Mouse (Mus musculus) limb, embryonic 15.5 days (tissue): ENCODE results near the gene Nup88. TPM values are rescaled to one million over a fixed set of nuclear protein-coding genes. Genes with fewer than 3 reads are reported as not detected.

Experiments
- ATAC-seq: fragments of 200-750 bp; cut with Nextera tagmentation; 2 replicates; pipeline ENCODE4 v1.8.0; 2017; ENCODE audit warnings: low read depth, moderate TSS enrichment; ENCODE audit not compliant: insufficient number of reproducible peaks, low FRiP score, low TSS enrichment
- H3K27ac ChIP-seq: fragments of 300-500 bp; sonication (generic); 2 replicates; pipeline ENCODE4 v1.5.1; 2015; ENCODE audit warnings: moderate library complexity, mild to moderate bottlenecking, inconsistent platforms
- H3K27me3 ChIP-seq: fragments of 300-500 bp; sonication (generic); 2 replicates; pipeline ENCODE4 v1.6.1; 2015; ENCODE audit warnings: inconsistent platforms
- H3K36me3 ChIP-seq: fragments of 300-500 bp; sonication (generic); 2 replicates; pipeline ENCODE4 v1.6.1; 2015; ENCODE audit warnings: inconsistent platforms
- H3K4me1 ChIP-seq: fragments of 300-500 bp; sonication (generic); 2 replicates; pipeline ENCODE4 v1.6.1; 2015; ENCODE audit warnings: inconsistent platforms
- H3K4me2 ChIP-seq: fragments of 300-500 bp; sonication (generic); 2 replicates; pipeline ENCODE4 v1.6.1; 2015; ENCODE audit warnings: mild to moderate bottlenecking, inconsistent platforms
- H3K4me3 ChIP-seq: fragments of 300-500 bp; sonication (generic); 2 replicates; pipeline ENCODE4 v1.5.1; 2015; ENCODE audit warnings: mild to moderate bottlenecking, inconsistent platforms
- H3K9ac ChIP-seq: fragments of 300-500 bp; sonication (generic); 2 replicates; pipeline ENCODE4 v1.6.1; 2015; ENCODE audit warnings: inconsistent platforms
- H3K9me3 ChIP-seq: fragments of 300-500 bp; sonication (generic); 2 replicates; pipeline ENCODE4 v1.6.1; 2016; ENCODE audit warnings: inconsistent platforms
- WGBS: fragments of 180-500 bp; shearing (Covaris S2); methylation state at CpG from one replicate; pipeline ENCODE4 v1.1.7; 2015; 5-methylcytosine and 5-hydroxymethylcytosine counted together
- polyA plus RNA-seq: library from polyadenylated mRNA; unstranded; fragments of >200 nt; fragmentation: Nextera tagmentation; extraction: Ambion mirVana; gene quantifications from 2 replicates; pipeline ENCODE4 v1.2.1, GENCODE M21; 2015

Nup88 gene
- polyA plus RNA-seq: 103 and 115 TPM in 2 replicates

- Histone ChIP-seq H3K27ac (peak within 1 kb of the TSS; percentile 92), H3K4me1 (peaks cover 16% of the 10 kb centered on the region), H3K27me3 (no peaks in the 10 kb centered on the region), H3K9me3 (no peaks in the 10 kb centered on the region), H3K4me3 (peak within 1 kb of the TSS; percentile 82), H3K36me3 (peaks cover 39% of the 10 kb centered on the region), H3K4me2 (peak within 1 kb of the TSS; percentile 91), H3K9ac (peak within 1 kb of the TSS; percentile 85)
- WGBS: under 1% methylated on average over 43 of the region's 43 CpGs
- ATAC-seq: peak; percentile 99
Observed at GRCm38 (mm10) chr11:70969821-70970559, at the start of gene Nup88, which contains the start of gene Rpain. Gene Nup88 (minus strand): TSS chr11:70969973. Gene Rpain (plus strand): TSS chr11:70970213.

- WGBS: 5% methylated on average over 28 of the region's 28 CpGs
- Histone ChIP-seq H3K27me3 (no peaks in the 10 kb centered on the region), H3K36me3 (peaks cover 16% of the 10 kb centered on the region), H3K27ac (peak overlapping the region; percentile 82), H3K4me3 (peak overlapping the region; percentile 80), H3K9me3 (no peaks in the 10 kb centered on the region), H3K4me2 (peak overlapping the region; percentile 64), H3K9ac (peak overlapping the region; percentile 96), H3K4me1 (peaks cover 25% of the 10 kb centered on the region)
- ATAC-seq: peak; percentile 1; the same call in 1 of the 2 replicates
Observed at GRCm38 (mm10) chr11:71018416-71019200, 48.8 kb upstream of the Nup88 start.

DNA sequence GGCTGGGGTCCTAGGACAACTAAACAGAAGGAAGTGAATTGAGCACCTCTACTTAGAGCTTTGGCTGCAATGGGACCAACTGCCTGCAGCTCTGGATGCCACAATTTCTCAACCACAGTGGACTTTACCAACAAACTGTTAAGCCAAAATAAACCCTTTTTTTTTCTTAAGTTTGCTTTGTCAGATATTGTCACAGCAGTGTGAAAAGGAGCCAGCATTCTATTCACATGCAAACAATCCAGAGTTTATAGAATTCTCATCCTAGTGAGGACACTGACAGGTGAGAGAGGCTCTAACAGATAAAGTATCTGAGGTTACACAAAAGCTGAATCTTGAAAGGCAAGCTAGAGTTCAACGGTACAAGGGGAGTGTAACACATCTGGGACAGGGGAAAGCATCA is 47.3 kb upstream of the Nup88 start:
- no peaks in the 10 kb centered on the region for H3K27me3 ChIP-seq
- H3K9me3 ChIP-seq: no peaks in the 10 kb centered on the region
- H3K36me3 ChIP-seq: peaks cover 22% of the 10 kb centered on the region
- 97% methylated on average over 1 of the region's 1 CpGs for WGBS
- no peak overlapping the region for H3K4me3 ChIP-seq
- H3K27ac ChIP-seq: no peak overlapping the region
- no peak overlapping the region for H3K4me2 ChIP-seq
- H3K9ac ChIP-seq: no peak overlapping the region
- H3K4me1 ChIP-seq: peaks cover 25% of the 10 kb centered on the region
- no peak for ATAC-seq

DNA sequence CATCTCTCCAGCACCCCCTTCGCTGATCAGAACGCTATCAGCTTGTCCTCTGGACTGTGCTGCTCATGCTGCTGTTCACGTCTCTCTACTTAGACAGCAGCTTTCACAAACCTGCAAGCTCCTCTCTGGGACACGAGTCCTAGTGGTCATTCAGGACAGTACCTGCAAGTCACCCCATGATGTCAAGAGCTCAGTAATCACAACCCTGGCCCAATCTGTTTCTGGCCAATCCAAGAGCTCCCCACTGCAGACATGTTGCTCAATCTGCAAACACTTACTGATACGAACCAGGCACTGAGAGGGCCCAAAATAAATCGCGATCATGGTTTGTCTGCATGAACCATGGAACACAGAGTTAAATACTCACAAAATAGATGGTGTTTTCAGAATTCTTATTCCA is 43.0 kb upstream of the Nup88 start:
- no peak for ATAC-seq
- peaks cover 58% of the 10 kb centered on the region for H3K36me3 ChIP-seq

DNA sequence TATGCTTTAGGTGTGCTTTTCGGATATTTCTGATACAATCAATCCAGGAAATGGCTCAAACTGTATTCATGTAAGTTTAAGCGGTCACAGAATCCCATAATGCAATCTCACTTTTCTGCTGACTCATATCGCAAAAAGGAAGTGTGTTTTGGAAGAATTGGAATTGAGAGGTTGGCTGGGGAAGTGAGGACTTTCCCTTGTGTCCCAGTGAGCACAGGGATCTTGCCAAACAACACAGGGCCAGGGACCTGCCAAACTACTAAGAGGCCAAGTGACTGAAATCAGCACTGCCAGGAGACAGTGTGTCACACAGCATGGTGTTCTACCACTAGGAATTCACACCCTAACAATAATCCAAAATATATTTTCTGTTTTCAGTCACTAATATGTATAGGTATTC is 38.5 kb upstream of the Nup88 start:
- Histone ChIP-seq H3K27me3 (no peaks in the 10 kb centered on the region), H3K4me1 (peaks cover 8% of the 10 kb centered on the region), H3K9me3 (no peaks in the 10 kb centered on the region), H3K4me2 (no peak overlapping the region), H3K36me3 (peaks cover 50% of the 10 kb centered on the region), H3K4me3 (no peak overlapping the region), H3K9ac (no peak overlapping the region), H3K27ac (no peak overlapping the region)
- ATAC-seq: no peak
- WGBS: 89% methylated on average over 3 of the region's 3 CpGs

More for the DNA sequence above, 43.0 kb upstream of the Nup88 start:
- Histone ChIP-seq H3K9ac (no peak overlapping the region), H3K27me3 (no peaks in the 10 kb centered on the region), H3K4me3 (no peak overlapping the region), H3K4me1 (peaks cover 12% of the 10 kb centered on the region; the same call in 1 of the 2 replicates), H3K9me3 (no peaks in the 10 kb centered on the region), H3K27ac (no peak overlapping the region), H3K4me2 (no peak overlapping the region)
- 94% methylated on average over 7 of the region's 7 CpGs for WGBS

DNA sequence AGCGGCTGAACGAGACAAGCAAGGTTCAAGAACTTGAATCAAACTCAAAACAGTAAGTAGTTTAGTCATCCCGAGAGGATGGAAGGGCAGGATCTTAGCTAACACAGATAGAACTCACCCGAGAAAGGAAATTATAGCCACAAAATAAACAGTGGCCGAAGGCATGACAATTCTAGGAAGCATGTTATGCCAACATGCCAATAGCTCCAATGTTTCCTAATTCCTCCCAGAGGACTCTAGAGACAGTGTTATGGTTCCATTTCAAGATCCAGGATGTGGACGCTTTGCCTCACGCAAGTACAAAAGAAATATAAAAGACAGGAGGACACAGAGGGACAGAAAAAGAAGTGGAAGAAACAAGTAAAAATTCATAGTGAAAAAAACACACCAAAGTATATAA is 38.1 kb upstream of the Nup88 start:
- WGBS: 84% methylated on average over 7 of the region's 7 CpGs
- no peak overlapping the region for H3K4me3 ChIP-seq
- peaks cover 13% of the 10 kb centered on the region for H3K4me1 ChIP-seq
- no peak overlapping the region for H3K9ac ChIP-seq
- H3K27ac ChIP-seq: no peak overlapping the region
- ATAC-seq: no peak
- no peaks in the 10 kb centered on the region for H3K27me3 ChIP-seq
- H3K36me3 ChIP-seq: peaks cover 49% of the 10 kb centered on the region
- H3K9me3 ChIP-seq: no peaks in the 10 kb centered on the region
- no peak overlapping the region for H3K4me2 ChIP-seq

- Histone ChIP-seq H3K4me3 (no peak overlapping the region), H3K9me3 (no peaks in the 10 kb centered on the region), H3K4me2 (no peak overlapping the region), H3K27me3 (no peaks in the 10 kb centered on the region), H3K27ac (no peak overlapping the region), H3K4me1 (peaks cover 21% of the 10 kb centered on the region), H3K9ac (no peak overlapping the region), H3K36me3 (peaks cover 42% of the 10 kb centered on the region)
- 89% methylated on average over 6 of the region's 6 CpGs for WGBS
- no peak for ATAC-seq
Observed at GRCm38 (mm10) chr11:71007026-71007425, 37.3 kb upstream of the Nup88 start.

- no peaks in the 10 kb centered on the region for H3K9me3 ChIP-seq
- no peak overlapping the region for H3K9ac ChIP-seq
- H3K4me1 ChIP-seq: peaks cover 21% of the 10 kb centered on the region
- H3K4me3 ChIP-seq: peak overlapping the region; percentile 99
- H3K36me3 ChIP-seq: peaks cover 32% of the 10 kb centered on the region
- H3K27ac ChIP-seq: no peak overlapping the region
- WGBS: 54% methylated on average over 5 of the region's 5 CpGs
- no peak for ATAC-seq
- H3K4me2 ChIP-seq: peak overlapping the region; percentile 37
- no peaks in the 10 kb centered on the region for H3K27me3 ChIP-seq
Observed at GRCm38 (mm10) chr11:71005046-71005445, 35.3 kb upstream of the Nup88 start.

- Histone ChIP-seq H3K9ac (peak within 1 kb of the TSS; percentile 69), H3K4me3 (peak within 1 kb of the TSS; percentile 99), H3K36me3 (peaks cover 31% of the 10 kb centered on the region), H3K9me3 (no peaks in the 10 kb centered on the region), H3K4me1 (peaks cover 21% of the 10 kb centered on the region), H3K27ac (peak within 1 kb of the TSS; percentile 89), H3K27me3 (no peaks in the 10 kb centered on the region), H3K4me2 (peak within 1 kb of the TSS; percentile 82)
- ATAC-seq: peak; percentile 98
- under 1% methylated on average over 35 of the region's 35 CpGs for WGBS
Observed at GRCm38 (mm10) chr11:71004316-71004773, 34.6 kb upstream of the Nup88 start, which contains the start of gene Dhx33. Gene Dhx33 (minus strand): TSS chr11:71004437.

DNA sequence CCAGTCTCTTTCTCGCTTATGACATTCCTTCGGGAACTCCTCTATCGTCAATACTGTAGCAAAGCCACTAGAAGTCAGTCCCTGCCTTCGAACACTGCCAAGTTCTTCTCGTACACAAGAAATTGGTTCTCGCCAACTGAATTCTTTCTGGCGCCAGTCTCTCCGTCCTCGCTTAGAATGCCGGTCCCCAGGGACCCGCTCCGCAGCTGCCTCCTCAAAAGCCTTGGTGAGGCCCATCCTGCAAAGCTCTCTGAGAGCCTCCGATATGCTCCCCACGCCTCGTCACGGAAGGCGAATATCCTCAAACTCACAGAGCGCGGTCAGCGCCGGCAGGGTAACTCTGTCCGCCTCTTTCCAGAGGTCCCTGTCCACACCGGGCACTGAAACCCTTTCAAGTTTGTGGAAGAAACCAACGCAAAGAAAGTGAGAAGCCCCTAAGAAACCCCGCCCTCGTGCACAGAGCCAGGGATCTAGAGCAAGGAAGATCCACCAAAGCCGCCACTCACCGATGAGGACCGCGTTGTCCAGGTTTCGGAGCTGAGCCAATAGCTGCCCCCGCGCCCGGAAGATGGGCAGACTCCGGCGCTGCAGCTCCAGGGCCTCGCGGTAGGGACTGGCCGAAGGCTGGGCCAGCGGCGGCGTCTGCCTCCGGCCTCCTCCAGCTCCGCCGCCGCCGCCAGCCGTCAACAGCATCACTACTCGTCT is 34.0 kb upstream of the Nup88 start:
- Histone ChIP-seq H3K9me3 (no peaks in the 10 kb centered on the region), H3K4me1 (peaks cover 21% of the 10 kb centered on the region), H3K9ac (peak overlapping the region; percentile 69), H3K27ac (peak overlapping the region; percentile 89), H3K36me3 (peaks cover 31% of the 10 kb centered on the region), H3K4me3 (peak overlapping the region; percentile 99), H3K4me2 (peak overlapping the region; percentile 82), H3K27me3 (no peaks in the 10 kb centered on the region)
- peak; percentile 72 for ATAC-seq
- WGBS: under 1% methylated on average over 49 of the region's 49 CpGs

DNA sequence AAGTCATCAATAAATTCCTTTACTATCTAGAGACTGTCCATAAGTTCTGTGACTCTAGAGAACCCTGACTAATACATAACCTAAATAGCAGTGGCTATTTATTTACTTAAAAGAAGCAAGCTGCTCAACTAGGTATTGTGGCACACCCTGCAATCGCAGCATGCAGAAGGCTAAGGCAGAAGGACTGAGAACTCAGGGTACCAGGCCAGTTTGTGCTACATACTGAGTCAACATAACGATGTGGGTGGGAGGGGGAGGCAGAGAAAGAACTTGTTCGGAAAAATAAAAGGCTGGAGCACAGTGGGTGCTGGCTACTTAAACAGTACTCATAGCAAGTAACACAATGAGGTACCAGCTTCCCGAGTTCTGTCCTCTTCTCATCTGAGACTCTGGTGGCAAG is 31.4 kb upstream of the Nup88 start:
- Histone ChIP-seq H3K27me3 (no peaks in the 10 kb centered on the region), H3K36me3 (peaks cover 44% of the 10 kb centered on the region), H3K4me1 (peaks cover 21% of the 10 kb centered on the region), H3K9ac (no peak overlapping the region), H3K4me3 (no peak overlapping the region), H3K4me2 (no peak overlapping the region), H3K27ac (no peak overlapping the region), H3K9me3 (no peaks in the 10 kb centered on the region)
- WGBS: 88% methylated on average over 4 of the region's 4 CpGs
- no peak for ATAC-seq
